Mouse (Mus musculus): ENCODE measurements around the gene Pdgfc.
A peak's percentile ranks its signal among the peaks of the same experiment; 100 is the strongest.

The Pdgfc gene

DNA sequence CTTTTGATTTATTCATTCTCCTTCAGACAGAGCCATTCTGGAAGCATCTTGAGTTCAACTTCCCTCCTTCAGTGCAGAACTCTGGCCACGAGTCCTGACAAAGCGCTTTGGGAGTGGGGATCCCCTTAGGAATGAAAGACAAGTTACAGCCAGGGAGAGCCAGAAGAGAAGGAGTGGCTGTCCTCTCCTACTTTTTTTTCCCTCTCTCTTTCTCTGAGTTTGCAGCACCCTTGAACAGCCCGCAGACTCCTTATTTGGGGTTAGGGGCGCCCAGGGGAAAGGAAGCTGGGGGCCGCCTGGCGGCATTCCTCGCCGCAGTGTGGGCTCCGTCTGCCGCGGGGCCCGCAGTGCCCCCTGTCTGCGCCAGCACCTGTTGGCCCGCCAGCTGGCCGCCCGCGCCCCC, at the start of gene Pdgfc:
Pdgfc (plus strand) TSS at position 266 of the 403 bp plus-strand sequence.
- no peak for DNase-seq

DNA sequence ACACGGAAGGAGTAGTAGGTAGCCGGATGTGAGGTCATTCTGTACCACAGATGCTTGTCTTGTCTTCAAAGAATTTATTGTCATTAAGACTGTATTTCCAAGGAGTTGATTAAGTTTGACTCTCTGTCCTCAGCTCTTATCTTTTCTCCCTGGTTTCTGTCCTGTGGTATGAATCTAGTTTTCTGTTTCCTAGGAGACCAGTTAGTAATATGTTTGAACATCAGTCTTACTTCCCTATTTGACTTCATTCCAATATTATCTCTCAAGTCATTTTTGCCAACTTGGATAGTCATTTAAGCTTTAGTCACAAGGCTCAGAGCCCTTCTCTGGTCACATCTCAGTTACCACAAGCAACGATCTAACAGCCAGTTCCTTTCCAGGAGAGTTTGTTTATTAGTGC, 27.0 kb upstream of the Pdgfc start:
- no peak for DNase-seq

DNA sequence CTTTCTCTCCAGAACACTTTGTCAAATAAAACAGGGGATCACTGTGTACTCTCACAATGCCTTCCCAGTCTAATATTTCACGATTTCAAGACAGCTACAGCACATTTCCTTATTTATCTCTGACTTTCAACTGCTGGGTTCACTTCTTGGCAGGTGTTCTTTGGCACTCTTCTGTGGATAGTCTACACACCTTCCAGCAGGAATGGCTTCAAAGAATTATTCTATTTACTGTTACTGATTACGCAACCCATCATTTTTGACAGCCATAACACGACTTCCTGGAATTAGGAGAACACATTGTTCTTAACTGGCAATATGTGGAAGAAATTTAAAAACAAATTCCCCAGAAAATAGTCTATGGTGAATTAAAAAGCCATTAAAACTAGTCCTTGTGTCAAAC, 26.3 kb upstream of the Pdgfc start:
- DNase-seq: no peak

DNA sequence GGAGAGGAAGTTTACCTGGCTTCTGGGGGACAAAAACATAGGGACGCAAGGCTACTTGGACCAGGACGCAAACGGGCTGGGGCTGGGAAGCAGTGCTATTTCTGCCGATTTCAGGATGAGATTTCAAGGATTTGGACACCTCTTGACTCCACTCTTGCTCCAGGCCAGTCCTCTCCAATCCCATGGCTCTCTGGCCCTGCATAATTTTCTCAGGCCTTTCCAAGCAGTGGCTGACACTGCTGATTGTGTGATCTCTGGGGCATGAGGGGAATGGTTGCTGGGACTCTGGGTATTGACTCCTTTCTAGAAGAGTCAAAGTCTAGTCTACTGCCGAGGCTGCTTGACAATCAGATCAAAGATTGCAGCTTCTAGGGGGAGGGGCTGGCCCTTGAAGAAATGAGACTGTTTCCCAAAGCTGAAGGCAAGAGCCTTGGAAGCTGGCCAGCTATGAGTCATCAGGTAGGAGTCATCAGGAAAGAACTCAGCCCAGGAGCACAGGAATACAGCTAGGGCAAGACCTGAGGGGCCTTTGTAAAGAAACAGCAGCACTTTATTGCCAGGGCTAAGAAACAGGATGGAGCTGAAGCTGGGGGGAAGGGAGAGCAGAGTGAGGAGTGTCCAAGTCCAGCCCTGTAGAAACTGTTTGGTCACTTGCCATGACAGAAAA, 18.7 kb upstream of the Pdgfc start:
- peak; percentile 80 to 83 for DNase-seq

DNA sequence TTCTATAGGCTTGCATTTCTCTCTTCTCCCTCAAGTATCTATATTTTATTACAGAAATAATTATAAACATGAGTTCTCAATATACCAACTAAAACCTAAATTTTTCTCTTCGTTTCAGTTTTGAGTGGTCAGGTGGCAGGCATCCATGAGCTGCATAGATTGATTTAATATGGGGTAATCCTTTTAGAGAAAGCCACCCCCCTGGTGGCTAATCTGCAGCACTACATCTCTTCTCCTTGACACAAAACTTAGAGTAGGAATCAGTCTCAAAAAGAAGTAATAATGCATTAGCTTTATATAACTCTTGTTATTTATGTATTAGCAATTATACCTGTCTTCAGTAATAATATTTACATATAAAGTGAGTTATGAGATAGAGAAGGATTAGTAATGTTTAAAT, 16.2 kb upstream of the Pdgfc start:
- DNase-seq: no peak

DNA sequence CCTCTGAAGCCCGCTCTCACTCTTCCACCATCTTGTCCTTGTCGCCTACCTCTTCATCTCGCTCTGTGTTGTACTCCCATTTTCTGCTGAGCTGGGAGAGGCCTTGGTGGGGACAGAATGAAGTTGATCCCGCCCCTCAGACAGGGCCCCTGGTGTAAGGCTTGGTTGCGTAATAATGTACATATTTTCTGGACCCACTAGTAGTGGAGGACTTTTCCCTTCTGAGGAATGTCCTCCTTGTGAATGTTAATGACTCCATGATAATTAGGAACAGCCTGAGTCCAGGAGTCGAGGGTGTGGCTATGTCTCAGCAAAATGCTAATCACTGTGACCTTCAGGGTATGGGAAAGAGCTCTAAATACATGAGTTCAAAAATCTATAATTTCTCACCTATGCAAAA, 14.4 kb upstream of the Pdgfc start:
- peak in 1 of 2 experiments; percentile 42 for DNase-seq

DNA sequence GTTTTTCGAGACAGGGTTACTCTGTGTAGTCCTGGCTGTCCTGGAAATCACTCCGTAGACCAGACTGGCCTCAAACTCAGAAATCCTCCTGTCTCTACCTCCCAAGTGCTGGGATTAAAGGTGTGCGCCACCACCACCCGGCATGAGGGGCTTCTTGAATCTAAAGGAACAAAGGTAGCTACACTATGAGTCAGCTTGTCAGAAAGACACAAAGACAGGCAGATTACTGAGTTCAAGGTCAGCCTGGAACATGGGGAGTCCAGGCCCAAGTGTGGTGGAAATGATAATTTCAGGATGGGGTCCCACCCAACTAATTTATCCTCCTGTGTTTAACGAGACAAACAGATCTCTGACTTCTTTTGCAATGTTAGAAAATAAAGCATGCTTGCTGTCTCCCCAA, 13.9 kb upstream of the Pdgfc start:
- no peak for DNase-seq

DNA sequence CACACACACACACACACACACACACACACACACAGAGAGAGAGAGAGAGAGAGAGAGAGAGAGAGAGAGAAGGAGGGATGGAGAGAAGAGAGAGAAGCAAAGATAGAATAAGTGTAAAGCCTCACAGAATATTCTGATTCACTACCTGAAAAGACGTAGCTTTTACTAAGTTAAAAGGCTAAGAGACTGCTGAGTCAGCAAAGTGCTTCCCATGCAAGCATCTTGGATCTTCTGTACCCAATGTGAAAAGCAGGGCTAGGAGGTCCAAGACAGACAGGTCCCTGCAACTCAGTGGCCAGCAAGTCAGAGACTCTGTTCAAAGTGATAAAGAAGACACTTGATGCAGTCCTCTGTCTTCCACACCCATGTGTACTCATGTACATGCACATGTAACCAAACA, 13.4 kb upstream of the Pdgfc start:
- DNase-seq: no peak

DNA sequence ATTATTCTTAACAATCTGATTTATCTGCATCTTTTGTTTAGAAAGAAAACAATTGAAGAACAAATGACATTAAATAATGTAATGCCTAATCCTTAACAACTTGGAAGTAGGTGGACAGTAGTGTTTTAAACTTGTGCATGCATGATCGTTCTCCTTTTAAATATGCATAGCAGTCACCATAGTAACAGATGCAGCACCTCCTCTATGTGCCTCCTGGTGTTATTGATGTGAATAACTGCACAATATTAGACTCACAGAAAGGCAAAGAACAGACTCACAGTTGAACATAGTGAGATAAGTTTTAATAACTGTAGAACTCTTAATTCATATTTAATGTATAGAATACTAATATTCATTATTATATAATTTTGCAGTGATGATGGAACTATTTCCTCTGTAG, 12.6 kb upstream of the Pdgfc start:
- DNase-seq: no peak

DNA sequence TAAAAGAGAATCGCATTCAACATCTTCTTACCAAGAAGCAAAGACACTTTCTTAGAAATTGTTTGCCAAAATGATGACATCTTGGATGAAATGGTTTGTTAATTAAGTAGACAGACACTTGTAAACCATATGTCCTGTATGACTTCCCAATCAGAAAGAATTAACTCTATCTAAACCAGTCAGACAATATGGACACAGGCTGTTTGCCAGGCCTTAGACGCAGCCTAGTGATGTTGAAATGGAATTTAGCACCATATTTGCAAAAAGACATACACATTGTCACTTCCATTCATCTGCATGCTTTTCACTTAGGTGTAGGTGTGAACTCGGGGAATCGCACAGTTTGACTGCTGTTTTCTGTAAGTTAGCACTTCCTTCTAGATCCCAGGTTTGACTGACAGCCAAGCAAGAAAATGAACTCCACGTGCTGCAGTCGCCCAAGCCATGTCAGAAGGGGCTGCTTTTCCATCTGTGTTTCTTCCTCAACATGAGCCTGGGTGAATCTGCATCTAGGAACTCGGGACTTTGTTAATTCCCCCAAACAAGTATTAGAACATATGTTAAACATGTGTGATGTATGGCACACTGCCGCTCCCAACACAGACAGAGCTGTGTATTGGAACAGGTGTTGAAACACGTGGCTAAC, 10.5 kb upstream of the Pdgfc start:
- no peak for DNase-seq

DNA sequence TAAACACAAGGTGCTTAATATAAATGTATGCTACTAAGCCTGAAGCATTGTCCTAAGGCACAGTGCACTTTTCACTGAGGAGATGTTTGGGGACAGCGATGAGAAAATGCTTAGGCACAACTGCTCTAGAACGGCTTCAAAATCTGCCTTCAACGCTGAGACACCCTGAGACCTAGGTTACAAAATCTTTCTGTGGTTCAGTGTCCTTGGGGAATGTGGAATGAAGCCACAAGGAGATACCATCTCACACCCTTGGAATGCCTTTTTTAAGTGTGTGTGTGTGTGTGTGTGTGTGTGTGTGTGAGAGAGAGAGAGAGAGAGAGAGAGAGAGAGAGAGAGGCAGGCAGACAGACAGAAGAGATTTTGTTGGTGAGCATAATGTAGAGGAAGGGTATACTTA, 7.9 kb upstream of the Pdgfc start:
- DNase-seq: no peak

DNA sequence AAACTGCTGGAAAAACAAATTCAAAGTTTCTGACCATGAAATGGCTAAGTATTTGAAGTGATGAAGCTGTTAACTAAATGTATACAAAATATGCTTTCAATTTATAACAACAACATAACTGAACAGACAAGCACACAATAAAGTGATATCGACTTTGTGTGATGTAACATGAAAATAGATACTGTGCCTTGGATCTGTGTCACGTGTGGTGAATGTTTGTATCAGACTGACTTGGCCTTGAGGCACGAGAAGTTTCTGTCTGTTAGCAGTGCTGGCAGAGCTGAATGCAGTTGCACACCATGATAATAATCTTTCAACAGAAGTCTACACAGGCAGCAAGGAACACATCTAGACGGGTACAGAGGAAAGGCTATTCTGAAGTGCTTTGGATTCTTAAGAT, 6.9 kb upstream of the Pdgfc start:
- DNase-seq: no peak

DNA sequence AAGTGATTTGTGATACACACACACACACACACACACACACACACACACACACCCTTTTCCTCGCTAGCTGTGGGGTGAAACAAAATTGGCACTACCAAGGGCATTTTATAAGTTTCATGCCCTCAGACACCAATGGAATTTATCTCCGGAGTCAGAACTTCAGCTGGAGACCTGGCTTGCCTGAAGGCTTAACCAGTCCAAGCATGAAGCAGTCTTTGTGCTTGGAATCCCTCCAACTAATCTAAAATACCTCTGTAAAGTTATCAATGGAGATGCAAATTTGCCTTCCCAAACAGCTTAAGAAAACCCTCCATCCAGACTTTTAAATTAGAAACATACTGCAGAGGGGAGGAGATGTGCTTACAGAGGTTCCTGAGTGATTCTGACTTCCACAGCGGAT, 6.3 kb upstream of the Pdgfc start:
- no peak for DNase-seq

DNA sequence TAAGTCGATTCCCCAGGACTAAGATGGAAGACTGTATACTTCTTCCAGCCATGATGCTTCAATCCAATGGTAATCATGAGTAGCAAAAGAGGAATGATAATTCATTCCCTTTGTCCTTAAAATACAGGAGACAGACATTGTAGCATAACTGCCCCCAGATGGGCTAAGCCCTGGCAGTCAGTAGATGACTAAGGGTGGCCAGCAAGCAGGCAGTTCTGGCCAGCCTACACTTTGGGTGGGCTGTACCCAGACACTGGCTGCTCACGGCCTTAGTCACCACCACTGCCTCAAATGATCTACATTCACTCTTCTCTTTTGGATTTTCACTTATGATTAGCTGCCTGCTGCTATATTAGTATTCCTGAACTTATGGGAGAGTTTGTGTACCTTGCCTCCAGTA, 5.9 kb upstream of the Pdgfc start:
- no peak for DNase-seq

DNA sequence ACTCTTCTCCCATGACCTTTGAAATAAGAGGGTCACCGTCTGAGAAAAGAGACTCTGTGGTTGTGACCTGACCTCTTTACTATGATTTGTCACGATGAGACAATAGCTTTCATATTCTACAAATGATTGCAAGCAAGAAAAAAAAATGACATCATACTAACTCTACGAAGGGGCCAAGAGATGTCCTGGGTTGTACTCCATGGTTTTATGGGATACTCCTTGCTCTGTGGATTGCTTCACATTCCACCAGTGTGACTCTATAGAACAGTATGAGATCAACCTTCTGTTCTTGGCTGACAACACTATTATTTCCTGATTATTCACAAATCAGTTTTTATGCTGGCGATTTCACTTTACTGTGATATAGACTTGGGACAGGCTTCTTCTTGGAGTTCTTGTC, 4.2 kb upstream of the Pdgfc start:
- DNase-seq: no peak

DNA sequence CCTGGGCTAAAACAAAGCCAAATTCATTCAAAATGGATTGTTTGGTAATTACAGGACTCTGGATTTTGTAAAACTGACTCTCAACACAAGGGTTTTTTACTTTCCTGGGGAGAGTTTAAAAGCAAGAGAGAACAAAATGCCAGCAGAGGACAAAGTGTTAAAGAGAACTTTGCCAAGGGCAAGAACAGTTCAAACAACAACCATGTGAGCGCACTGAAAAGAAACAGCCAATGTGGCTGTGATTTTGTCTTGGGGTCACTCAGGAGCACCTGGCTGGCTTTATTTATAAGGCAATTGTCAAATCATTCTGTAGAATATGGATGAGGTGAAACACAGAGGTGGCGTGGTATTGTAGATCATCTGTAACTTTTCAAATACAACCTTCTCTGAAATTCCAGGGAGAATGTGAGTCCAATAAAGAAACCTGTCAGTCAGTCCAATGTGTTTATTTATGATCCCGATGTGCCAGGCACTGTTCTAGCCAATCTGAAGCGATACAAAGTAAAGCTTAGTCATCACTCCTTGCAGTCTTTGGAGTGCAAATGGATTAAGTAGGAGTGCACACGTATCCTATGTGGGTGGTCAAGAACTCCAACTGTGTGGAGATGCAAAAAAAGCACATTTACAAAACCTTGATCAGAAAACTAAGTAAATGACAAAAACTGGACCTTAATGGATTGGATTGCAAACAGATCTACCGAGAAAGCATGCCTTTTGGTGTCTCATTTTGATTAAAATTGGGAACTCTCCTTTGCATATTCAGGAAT, 1.7 kb upstream of the Pdgfc start:
- peak; percentile 40 to 72 for DNase-seq

DNA sequence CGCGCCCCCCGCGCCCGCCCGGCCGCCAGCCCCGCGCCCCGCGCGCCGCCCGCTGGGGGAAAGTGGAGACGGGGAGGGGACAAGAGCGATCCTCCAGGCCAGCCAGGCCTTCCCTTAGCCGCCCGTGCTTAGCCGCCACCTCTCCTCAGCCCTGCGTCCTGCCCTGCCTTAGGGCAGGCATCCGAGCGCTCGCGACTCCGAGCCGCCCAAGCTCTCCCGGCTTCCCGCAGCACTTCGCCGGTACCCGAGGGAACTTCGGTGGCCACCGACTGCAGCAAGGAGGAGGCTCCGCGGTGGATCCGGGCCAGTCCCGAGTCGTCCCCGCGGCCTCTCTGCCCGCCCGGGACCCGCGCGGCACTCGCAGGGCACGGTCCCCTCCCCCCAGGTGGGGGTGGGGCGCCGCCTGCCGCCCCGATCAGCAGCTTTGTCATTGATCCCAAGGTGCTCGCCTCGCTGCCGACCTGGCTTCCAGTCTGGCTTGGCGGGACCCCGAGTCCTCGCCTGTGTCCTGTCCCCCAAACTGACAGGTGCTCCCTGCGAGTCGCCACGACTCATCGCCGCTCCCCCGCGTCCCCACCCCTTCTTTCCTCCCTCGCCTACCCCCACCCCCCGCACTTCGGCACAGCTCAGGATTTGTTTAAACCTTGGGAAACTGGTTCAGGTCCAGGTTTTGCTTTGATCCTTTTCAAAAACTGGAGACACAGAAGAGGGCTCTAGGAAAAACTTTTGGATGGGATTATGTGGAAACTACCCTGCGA, 517 bp downstream of the Pdgfc start:
- peak; percentile 55 to 68 for DNase-seq

DNA sequence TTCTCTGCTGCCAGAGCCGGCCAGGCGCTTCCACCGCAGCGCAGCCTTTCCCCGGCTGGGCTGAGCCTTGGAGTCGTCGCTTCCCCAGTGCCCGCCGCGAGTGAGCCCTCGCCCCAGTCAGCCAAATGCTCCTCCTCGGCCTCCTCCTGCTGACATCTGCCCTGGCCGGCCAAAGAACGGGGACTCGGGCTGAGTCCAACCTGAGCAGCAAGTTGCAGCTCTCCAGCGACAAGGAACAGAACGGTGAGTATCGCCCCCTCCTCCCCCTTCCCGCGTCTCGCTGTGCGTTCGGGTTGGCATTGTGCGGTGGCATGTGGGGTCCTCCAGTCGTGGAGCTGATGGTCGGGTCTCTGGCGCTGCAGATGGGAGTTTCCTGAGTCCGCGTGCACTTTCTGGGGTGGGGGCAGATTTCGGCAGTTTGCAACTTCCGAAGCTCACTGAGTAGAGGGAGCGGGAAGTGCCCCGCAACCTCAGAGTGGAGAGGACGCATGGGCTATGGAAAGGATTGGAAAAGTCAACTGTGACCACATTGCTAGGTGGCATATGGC, 1.2 kb downstream of the Pdgfc start:
- DNase-seq: peak; percentile 57 to 65

DNA sequence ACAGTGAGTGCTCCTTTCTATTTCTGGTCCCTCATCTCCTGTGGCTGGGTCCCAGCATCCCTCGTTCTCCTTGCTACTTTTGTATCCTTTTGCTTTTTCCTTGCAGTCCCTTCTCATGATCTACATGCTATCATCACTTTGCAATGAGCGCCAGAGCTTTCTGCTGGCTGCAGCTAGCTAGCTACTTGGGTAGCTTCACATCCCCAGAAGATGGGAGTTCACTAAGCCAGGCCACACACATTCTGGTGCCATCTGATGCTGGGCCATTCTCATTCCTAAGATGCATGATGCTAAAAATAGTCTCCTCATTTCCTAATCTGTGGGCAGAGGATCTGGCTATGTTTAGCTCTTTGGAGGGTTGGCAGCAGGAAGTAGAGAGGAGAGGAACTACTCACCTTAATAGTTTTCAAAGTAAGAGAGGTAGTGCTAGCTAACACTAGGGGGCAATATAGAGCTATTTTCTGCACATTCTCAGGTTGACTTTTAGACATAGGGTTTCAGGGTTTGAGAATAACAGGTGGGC, 3.0 kb downstream of the Pdgfc start:
- DNase-seq: peak in 1 of 2 experiments; percentile 59

DNA sequence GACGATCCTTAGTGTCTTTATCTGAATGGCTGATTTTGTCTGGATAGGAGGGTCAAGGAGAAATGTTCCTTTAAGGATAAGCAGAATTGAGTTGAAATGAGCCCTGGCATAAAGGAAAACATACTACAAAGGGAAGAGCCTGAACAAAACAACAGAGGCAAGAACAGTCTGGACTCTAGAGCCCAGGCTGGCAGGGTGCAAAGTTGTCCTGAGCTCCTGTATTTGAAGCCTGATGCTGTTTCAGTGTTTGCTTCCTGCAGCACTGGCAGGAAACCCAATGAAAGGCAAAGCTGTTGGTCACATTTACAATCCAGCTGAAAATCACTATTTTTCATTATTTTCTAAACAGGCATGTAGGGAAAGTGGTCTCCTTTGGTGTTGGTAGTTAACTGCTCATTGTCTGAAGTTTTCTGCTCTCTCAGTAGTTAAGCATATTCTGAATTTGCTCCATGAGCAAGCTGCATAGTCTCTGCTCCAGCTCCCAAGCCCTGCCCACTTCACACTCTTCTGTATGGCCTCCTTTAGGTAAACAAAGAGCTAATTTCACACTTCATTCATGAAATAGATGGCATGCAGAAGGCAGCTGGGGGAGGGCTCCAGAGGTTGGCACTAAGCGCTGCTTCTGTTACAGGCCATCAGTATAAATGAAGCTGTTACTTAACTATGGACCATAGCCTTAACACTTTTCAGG, 8.6 kb downstream of the Pdgfc start:
- DNase-seq: no peak

DNA sequence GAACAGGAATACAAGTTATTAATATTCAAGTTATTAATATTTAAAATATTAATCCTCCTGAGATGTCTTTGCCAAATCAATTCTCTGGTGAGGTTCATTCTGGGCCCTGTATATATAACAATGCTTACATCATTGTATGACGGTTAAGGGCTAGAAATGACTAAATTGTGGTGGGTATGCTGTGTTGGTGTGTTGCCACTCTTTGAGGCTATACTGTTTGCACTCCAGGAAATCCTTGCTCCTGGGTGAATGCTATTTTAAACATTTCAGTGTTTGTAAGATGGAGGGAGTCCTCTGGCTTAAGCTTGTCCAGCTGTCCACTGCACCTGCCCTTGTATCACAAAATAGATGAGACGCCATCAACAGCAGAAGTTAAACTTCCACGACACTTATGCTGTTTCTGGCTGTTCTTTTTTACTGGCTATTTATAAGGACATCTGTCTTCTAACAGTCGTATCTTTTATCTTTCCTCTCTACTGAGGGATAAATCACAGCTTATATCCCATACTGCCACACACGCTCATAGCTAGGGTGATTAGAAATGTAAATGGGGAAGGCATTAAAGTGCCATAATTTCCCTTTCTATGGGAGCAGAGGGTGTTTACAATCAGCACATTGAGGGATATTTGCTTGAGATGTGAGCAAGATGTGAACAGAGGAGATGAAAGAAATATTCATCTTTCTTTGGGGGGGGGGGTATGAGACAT, 9.3 kb downstream of the Pdgfc start:
- no peak for DNase-seq
